Mouse (Mus musculus) testis, adult 2 months (tissue): ENCODE results near the gene Scube1. TPM values are rescaled to one million over a fixed set of nuclear protein-coding genes. Genes with fewer than 3 reads are reported as not detected.

Source experiments
- H3K27ac ChIP-seq: fragments of 200-500 bp; 2 replicates; pipeline ENCODE4 v1.5.1; 2012; ENCODE audit warnings: low read depth, low read length; ENCODE audit not compliant: control insufficient read depth, insufficient read depth
- H3K27me3 ChIP-seq: fragments of 200-500 bp; 2 replicates; pipeline ENCODE4 v1.6.1; 2012; ENCODE audit warnings: mild to moderate bottlenecking, low read length, moderate library complexity; ENCODE audit not compliant: control insufficient read depth, insufficient read depth
- H3K36me3 ChIP-seq: fragments of 200-500 bp; 2 replicates; pipeline ENCODE4 v1.6.1; 2012; ENCODE audit warnings: mild to moderate bottlenecking, low read length; ENCODE audit not compliant: control insufficient read depth, insufficient read depth
- H3K4me1 ChIP-seq: fragments of 200-500 bp; 2 replicates; pipeline ENCODE4 v1.6.1; 2012; ENCODE audit warnings: low read length; ENCODE audit not compliant: control insufficient read depth, insufficient read depth
- H3K4me3 ChIP-seq: fragments of 200-500 bp; 2 replicates; pipeline ENCODE4 v1.5.1; 2012; ENCODE audit warnings: low read depth, mild to moderate bottlenecking, low read length, moderate library complexity, mixed read lengths; ENCODE audit not compliant: control insufficient read depth
- CTCF ChIP-seq: fragments of 200-500 bp; IDR thresholded peaks from 2 replicates; pipeline ENCODE4 v1.5.1; 2012; ENCODE audit warnings: low read depth, mild to moderate bottlenecking, inconsistent platforms, low read length, moderate library complexity; ENCODE audit not compliant: control insufficient read depth, insufficient read depth, insufficient replicate concordance
- POLR2A ChIP-seq: fragments of 200-500 bp; IDR thresholded peaks from 2 replicates; pipeline ENCODE4 v1.6.1; 2012; ENCODE audit warnings: low read depth, mild to moderate bottlenecking, inconsistent platforms, low read length, moderate library complexity; ENCODE audit not compliant: control insufficient read depth
- polyA plus RNA-seq: library from polyadenylated mRNA; depleted of rRNA; stranded (reverse); fragments of >200 nt; gene quantifications from 2 replicates; pipeline ENCODE4 v1.2.3, GENCODE M21; 2012

Gene Scube1
- polyA plus RNA-seq, 1 experiment: 1.4 TPM

DNA sequence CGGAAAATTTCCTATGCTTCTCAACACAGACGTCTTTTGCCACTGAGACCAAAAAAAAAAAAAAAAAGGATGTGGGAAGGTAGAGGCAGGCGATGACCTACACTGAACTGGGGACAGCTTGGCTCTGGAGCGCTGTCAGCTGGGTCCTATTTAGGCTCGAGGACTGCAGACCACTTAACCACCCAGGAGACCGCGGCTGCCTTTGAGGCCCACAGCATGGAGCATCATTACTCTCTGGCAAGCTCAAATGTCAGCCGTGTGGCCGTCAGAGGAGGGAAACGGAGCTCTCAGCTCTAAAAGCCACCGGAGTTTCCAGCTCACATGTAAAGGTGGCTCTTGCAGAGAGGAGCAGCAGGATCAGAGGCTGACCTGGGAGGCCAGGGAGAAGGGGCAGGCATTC is 46.2 kb downstream of the Scube1 start:
- H3K27ac ChIP-seq: no peak overlapping the region
- no peaks in the 10 kb centered on the region for H3K36me3 ChIP-seq
- TF ChIP-seq CTCF (no peak), POLR2A (no peak)
- no peak overlapping the region for H3K4me3 ChIP-seq
- no peaks in the 10 kb centered on the region for H3K4me1 ChIP-seq
- H3K27me3 ChIP-seq: no peaks in the 10 kb centered on the region

DNA sequence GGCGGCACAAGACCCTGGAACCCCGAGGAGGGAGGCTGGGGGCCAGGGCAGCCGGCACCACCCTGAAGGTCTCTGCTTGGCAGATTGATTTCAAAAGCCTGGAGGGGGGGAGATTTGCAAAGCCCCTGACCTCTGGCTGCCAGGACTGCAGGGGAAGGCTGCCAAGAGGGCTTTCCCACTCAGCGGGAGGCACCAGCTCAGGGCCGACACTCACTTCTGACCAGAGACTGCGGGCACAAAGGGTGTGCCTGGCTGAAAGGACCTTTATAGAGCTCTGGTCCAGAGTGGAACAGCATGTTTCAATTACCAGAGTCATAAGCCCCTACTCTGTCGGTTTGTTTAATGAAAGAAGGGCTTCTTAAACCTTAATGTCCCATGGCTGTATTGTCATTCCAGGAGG is 46.7 kb downstream of the Scube1 start:
- H3K27me3 ChIP-seq: no peaks in the 10 kb centered on the region
- H3K4me1 ChIP-seq: no peaks in the 10 kb centered on the region
- H3K36me3 ChIP-seq: no peaks in the 10 kb centered on the region
- no peak overlapping the region for H3K27ac ChIP-seq
- H3K4me3 ChIP-seq: no peak overlapping the region
- TF ChIP-seq POLR2A (no peak), CTCF (no peak)

DNA sequence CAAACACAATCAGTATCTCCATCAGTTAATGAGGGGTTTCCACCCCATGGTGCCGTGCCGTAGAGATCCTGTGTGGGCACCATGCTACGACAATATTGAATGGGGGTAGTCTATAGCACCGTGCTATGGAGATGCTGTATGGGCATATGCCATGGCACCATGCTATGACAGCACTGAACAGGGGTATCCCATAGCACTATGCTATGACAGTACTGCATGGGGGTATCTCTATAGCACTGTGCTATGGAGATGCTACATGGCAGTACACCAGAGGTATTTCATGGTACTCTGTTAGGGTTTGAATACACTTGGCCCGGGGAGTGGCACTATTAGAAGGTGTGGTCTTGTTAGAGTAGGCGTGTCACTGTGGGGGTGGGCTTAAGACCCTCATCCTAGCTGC is 47.7 kb downstream of the Scube1 start:
- no peaks in the 10 kb centered on the region for H3K4me1 ChIP-seq
- H3K27ac ChIP-seq: no peak overlapping the region
- H3K36me3 ChIP-seq: no peaks in the 10 kb centered on the region
- no peak overlapping the region for H3K4me3 ChIP-seq
- H3K27me3 ChIP-seq: no peaks in the 10 kb centered on the region
- no peak for TF ChIP-seq CTCF
- TF ChIP-seq POLR2A: no peak

DNA sequence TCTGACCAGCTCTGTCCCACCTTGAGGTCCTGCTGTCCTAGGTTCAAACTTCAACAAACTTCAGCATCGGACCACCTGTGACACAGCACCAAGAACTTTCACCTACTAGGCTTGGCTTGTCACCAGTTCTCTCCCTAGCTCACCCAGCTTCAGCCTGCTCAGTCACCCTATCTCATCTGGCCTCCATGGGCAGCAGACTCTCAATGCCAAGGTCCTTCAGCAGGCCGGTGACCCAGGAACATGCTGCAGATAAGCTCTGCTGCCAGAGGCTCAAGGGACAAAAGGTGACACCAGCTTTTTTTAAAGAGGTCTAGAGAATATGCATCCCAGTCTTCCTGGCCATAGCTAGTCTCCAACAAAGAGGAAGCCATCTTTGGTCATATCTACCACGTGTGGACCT is 48.5 kb downstream of the Scube1 start:
- TF ChIP-seq POLR2A: no peak
- no peak for TF ChIP-seq CTCF
- no peaks in the 10 kb centered on the region for H3K4me1 ChIP-seq
- no peak overlapping the region for H3K27ac ChIP-seq
- H3K4me3 ChIP-seq: no peak overlapping the region
- no peaks in the 10 kb centered on the region for H3K36me3 ChIP-seq
- no peaks in the 10 kb centered on the region for H3K27me3 ChIP-seq

DNA sequence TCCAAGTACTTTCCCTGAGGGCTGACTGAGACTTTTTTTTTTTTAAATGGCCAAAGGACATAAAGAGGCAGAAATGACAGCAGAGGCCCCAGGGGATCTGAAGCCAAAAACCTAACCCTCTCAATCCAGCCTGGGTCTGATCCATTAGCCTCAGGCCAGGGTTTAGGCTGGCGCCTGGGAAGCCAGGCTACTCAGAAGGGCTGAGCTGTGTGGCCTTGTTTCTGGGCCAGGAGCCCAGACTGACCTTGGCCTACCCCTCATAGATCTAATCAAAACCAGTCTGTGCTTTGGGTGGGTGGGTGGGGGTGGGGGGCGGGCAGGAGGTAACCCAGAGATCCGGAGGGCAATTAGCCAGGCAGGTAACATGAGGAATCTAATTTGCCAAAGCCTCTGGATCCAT is 51.2 kb downstream of the Scube1 start:
- Histone ChIP-seq H3K36me3 (no peaks in the 10 kb centered on the region), H3K4me3 (no peak overlapping the region), H3K4me1 (no peaks in the 10 kb centered on the region), H3K27ac (no peak overlapping the region), H3K27me3 (no peaks in the 10 kb centered on the region)
- TF ChIP-seq POLR2A: no peak

DNA sequence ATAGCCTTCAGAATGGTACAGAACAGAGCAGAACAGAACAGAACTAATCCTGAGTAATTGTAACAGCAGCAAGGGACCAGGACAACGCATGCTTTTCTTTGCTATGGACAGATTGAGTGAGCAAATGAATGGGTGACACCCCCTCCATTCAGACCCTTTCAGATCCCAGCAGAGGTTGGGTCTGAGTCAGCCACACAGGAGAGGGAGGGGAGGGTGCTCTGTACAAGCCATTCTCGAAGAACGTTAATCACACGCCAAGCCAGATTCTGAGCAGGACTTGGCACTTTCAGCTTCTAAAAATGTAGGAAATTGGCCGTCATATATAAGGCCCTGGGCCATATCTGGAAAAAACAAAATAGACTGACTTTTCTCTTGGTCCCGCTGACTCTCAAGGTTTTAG is 57.3 kb downstream of the Scube1 start:
- TF ChIP-seq CTCF: no peak
- no peak for TF ChIP-seq POLR2A
- no peak overlapping the region for H3K27ac ChIP-seq
- H3K36me3 ChIP-seq: no peaks in the 10 kb centered on the region
- no peaks in the 10 kb centered on the region for H3K27me3 ChIP-seq
- H3K4me3 ChIP-seq: no peak overlapping the region
- no peaks in the 10 kb centered on the region for H3K4me1 ChIP-seq

DNA sequence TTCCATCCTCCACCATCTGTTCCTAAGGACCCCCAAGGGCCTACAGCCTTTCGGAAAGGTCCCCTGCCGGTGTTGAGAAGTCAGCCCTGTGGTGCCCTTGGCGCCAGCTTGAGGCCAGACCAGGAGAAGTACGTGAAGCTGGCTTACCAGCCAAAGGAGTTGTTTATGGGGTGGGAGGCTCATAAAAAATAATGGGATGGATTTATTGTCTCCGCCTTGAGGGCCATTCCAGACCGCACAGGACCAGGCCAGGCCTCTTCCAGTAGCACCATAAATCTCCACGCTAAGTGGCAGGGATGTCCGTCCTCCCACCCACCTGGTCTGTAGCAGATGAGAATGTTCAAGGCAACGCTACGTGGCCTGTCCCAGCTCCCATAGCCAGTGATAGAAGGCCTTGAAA is 58.4 kb downstream of the Scube1 start:
- no peaks in the 10 kb centered on the region for H3K4me1 ChIP-seq

DNA sequence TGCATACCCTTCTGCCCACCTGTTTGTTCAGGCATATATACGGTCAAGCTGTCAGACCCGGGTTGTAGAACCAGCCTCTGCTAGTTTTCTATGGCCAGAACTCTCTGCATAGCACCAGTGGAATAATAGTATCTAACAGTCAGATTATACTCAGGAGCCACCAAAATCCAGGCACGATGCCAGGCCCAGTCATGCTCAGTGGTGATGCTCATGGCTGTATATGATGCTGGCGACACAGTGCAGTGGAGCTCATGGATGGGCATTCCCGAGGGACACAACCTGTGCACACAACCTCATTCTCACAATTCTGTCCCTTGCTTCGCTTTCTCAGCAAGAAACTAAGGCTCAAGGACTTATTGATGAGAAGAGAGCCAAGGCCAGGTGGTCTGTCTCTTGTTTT is 58.8 kb downstream of the Scube1 start:
- TF ChIP-seq POLR2A (no peak), CTCF (no peak)
- no peaks in the 10 kb centered on the region for H3K36me3 ChIP-seq
- no peaks in the 10 kb centered on the region for H3K27me3 ChIP-seq

More for the DNA sequence above, 58.4 kb downstream of the Scube1 start:
- TF ChIP-seq CTCF: no peak
- TF ChIP-seq POLR2A: no peak
- no peaks in the 10 kb centered on the region for H3K27me3 ChIP-seq
- H3K4me3 ChIP-seq: no peak overlapping the region
- H3K36me3 ChIP-seq: no peaks in the 10 kb centered on the region
- H3K27ac ChIP-seq: no peak overlapping the region

More for the DNA sequence above, 58.8 kb downstream of the Scube1 start:
- no peaks in the 10 kb centered on the region for H3K4me1 ChIP-seq
- H3K27ac ChIP-seq: no peak overlapping the region
- H3K4me3 ChIP-seq: no peak overlapping the region
